Mouse (Mus musculus) megakaryocyte, embryonic 14.5 days (primary cell): ENCODE measurements around the gene Dhrs3.

ENCODE experiments used
- FLI1 ChIP-seq: IDR thresholded peaks from 2 replicates; pipeline ENCODE4 v1.6.1; 2012; ENCODE audit warnings: low read length, inconsistent platforms, mixed read lengths
- GATA1 ChIP-seq: IDR thresholded peaks from 3 replicates; pipeline ENCODE4 v1.6.1; 2012; ENCODE audit warnings: mixed read lengths, low read length, inconsistent platforms, borderline replicate concordance

DNA sequence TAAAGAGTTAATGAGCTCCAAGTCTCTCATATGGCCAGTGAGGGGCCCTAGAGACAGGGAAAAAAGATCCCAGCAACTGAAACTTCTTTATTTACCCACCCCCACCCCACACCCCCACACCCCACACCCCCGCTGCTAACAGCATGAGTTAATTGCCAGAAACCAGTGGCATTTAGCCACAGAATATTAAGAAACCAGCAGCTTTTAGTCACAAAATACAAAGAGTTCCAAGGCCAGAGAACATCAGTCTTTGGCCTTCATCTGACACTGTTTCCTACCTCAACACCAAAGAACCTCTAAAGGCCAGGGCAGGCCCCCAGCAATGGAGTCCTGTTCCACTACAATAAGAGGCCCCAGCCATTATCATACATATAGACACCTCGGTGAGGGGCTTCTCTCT lies 11.3 kb upstream of the Dhrs3 start:
- TF ChIP-seq GATA1 (no peak), FLI1 (no peak)
